Comparison of ENCODE assay signal across 34 mouse cellular contexts in genomic region chr6:83347916-83348315, GRCm38 (mm10). TPM values are rescaled to one million over a fixed set of nuclear protein-coding genes. Genes with fewer than 3 reads are reported as not detected.
DNase-seq lines count a peak whose midpoint lies in the region; ATAC-seq and TF ChIP-seq lines count a peak whose summit lies in the region.
"Had no signal": no experiment of that assay in that cellular context is flagged by ENCODE, and none has a peak within 500 bp of the region (broad histone marks: within the 10 kb centered on the region; RNA-seq: fewer than 3 reads in every experiment).

No protein-coding gene starts in this region.

- intact Hi-C loops in heart, postnatal 10 days (cut with DNase I) = no loop called here

- peak overlapping the region; percentile 78; the same call in 1 of the 2 replicates for H3K27ac ChIP-seq in liver, embryonic 12.5 days
- no peak overlapping the region for H3K27ac ChIP-seq in liver, postnatal 0 days (ENCODE audit: low read depth)
- no peak overlapping the region for H3K27ac ChIP-seq in lung, postnatal 0 days (ENCODE audit: low read length)
- H3K27ac ChIP-seq in kidney, embryonic 16.5 days (ENCODE audit: low read length) = no peak overlapping the region
- H3K27ac ChIP-seq: embryonic facial prominence, embryonic 12.5 days; forebrain, embryonic 10.5 days; heart, embryonic 13.5 days; hindbrain, embryonic 15.5 days; layer of hippocampus, adult 2 months; left cerebral cortex, adult 2 months; limb, embryonic 13.5 days; midbrain, embryonic 12.5 days; neural tube, embryonic 13.5 days had no signal

- no peak overlapping the region for H3K4me2 ChIP-seq in liver, embryonic 12.5 days
- no peak overlapping the region for H3K4me2 ChIP-seq in liver, postnatal 0 days (ENCODE audit: low read depth, low read length)
- H3K4me2 ChIP-seq in lung, postnatal 0 days (replicated peaks; ENCODE audit: low read depth, low read length) = no peak overlapping the region
- H3K4me2 ChIP-seq in kidney, embryonic 16.5 days (replicated peaks; ENCODE audit: low read depth, low read length) = no peak overlapping the region
- H3K4me2 ChIP-seq: embryonic facial prominence, embryonic 12.5 days; hindbrain, embryonic 15.5 days; kidney, embryonic 15.5 days; limb, embryonic 13.5 days; midbrain, embryonic 12.5 days; neural tube, embryonic 13.5 days had no signal

- H3K4me1 ChIP-seq in liver, embryonic 12.5 days = peaks cover 39% of the 10 kb centered on the region
- H3K4me1 ChIP-seq in liver, postnatal 0 days (ENCODE audit: insufficient read depth) = peaks cover 24% of the 10 kb centered on the region
- peaks cover 14% of the 10 kb centered on the region for H3K4me1 ChIP-seq in lung, postnatal 0 days (ENCODE audit: insufficient read depth, low read depth, low read length)
- H3K4me1 ChIP-seq in kidney, embryonic 16.5 days (ENCODE audit: insufficient read depth, low read length) = peaks cover 13% of the 10 kb centered on the region

- no peaks in the 10 kb centered on the region for H3K27me3 ChIP-seq in liver, embryonic 12.5 days (replicated peaks)
- H3K27me3 ChIP-seq in liver, postnatal 0 days (ENCODE audit: insufficient read depth, low read length) = no peaks in the 10 kb centered on the region
- no peaks in the 10 kb centered on the region for H3K27me3 ChIP-seq in lung, postnatal 0 days (replicated peaks; ENCODE audit: insufficient read depth, low read length)
- H3K27me3 ChIP-seq in kidney, embryonic 16.5 days (ENCODE audit: insufficient read depth, low read length) = no peaks in the 10 kb centered on the region
- H3K27me3 ChIP-seq: CH12.LX; embryonic facial prominence, embryonic 12.5 days; heart, embryonic 13.5 days; hindbrain, embryonic 15.5 days; kidney, embryonic 15.5 days; limb, embryonic 13.5 days; megakaryocyte, embryonic 14.5 days; midbrain, embryonic 12.5 days; neural tube, embryonic 13.5 days had no signal

- ATAC-seq in liver, embryonic 12.5 days = no peak
- ATAC-seq in liver, postnatal 0 days = no peak
- peak; percentile 61 for ATAC-seq in lung, postnatal 0 days
- no peak for ATAC-seq in kidney, embryonic 16.5 days (ENCODE audit: low FRiP score, low TSS enrichment)
- ATAC-seq: forebrain, embryonic 16.5 days; inflammation-experienced regulatory T-cells, adult 6 months had no signal

- H3K36me3 ChIP-seq in liver, embryonic 12.5 days = peaks cover 52% of the 10 kb centered on the region
- H3K36me3 ChIP-seq in liver, postnatal 0 days (replicated peaks; ENCODE audit: insufficient read depth, low read length) = peaks cover 20% of the 10 kb centered on the region
- 0 out of 2 replicates have a peak, but pooled peaks cover under 1% of the 10 kb centered on the region for H3K36me3 ChIP-seq in lung, postnatal 0 days (ENCODE audit: insufficient read depth, low read length)
- H3K36me3 ChIP-seq in kidney, embryonic 16.5 days (ENCODE audit: insufficient read depth, low read length) = peaks cover 3% of the 10 kb centered on the region
- H3K36me3 ChIP-seq: hindbrain, embryonic 15.5 days had no signal

- H3K9ac ChIP-seq in liver, embryonic 12.5 days = no peak overlapping the region
- H3K9ac ChIP-seq in liver, postnatal 0 days (replicated peaks) = no peak overlapping the region
- H3K9ac ChIP-seq in lung, postnatal 0 days (replicated peaks; ENCODE audit: low read depth) = no peak overlapping the region
- no peak overlapping the region for H3K9ac ChIP-seq in kidney, embryonic 16.5 days (replicated peaks; ENCODE audit: low read length)
- H3K9ac ChIP-seq: embryonic facial prominence, embryonic 12.5 days; hindbrain, embryonic 15.5 days; kidney, embryonic 15.5 days; limb, embryonic 13.5 days; midbrain, embryonic 12.5 days; neural tube, embryonic 13.5 days had no signal

- peak; percentile 20 for DNase-seq in cerebellum, adult 9-10 months
- no peak for DNase-seq in cerebellum, adult 11 months
- DNase-seq in liver, postnatal 0 days = no peak
- peak; percentile 70 for DNase-seq in lung, postnatal 0 days (ENCODE audit: low spot score)
- no peak for DNase-seq in lung, adult 18-20 months
- DNase-seq in heart, postnatal 10 days = no peak
- DNase-seq: adrenal gland, postnatal 25 days; cerebellum, adult 2 months; cerebellum, postnatal 36 days; gastrocnemius, adult 2 months; gastrocnemius, postnatal 36 days; heart, adult 18-20 months; heart, postnatal 14 days; kidney, adult 18-20 months; kidney, postnatal 36 days; thymus, adult 2 months; thymus, postnatal 36 days had no signal

- no peak for TF ChIP-seq CTCF in liver, postnatal 0 days (IDR thresholded peaks at IDR 0.05; ENCODE audit: low read depth)
- TF ChIP-seq CTCF in lung, postnatal 0 days (IDR thresholded peaks at IDR 0.05) = no peak

- no peak for TF ChIP-seq EP300 in liver, postnatal 0 days (IDR thresholded peaks at IDR 0.05; ENCODE audit: low read depth)
- no peak for TF ChIP-seq EP300 in lung, postnatal 0 days (IDR thresholded peaks at IDR 0.05)

- H3K4me3 ChIP-seq in liver, embryonic 12.5 days = no peak overlapping the region
- H3K4me3 ChIP-seq in liver, postnatal 0 days (ENCODE audit: low read depth, low read length) = no peak overlapping the region
- no peak overlapping the region for H3K4me3 ChIP-seq in lung, postnatal 0 days (ENCODE audit: low read depth, low read length)
- no peak overlapping the region for H3K4me3 ChIP-seq in kidney, embryonic 16.5 days (ENCODE audit: low read length)
- H3K4me3 ChIP-seq: embryonic facial prominence, embryonic 12.5 days; forebrain, embryonic 10.5 days; gastrocnemius, adult 2 months; heart, embryonic 13.5 days; hindbrain, embryonic 10.5 days; hindbrain, embryonic 15.5 days; kidney, embryonic 15.5 days; layer of hippocampus, adult 2 months; left cerebral cortex, adult 2 months; limb, embryonic 13.5 days; megakaryocyte, embryonic 14.5 days; midbrain, embryonic 12.5 days; neural tube, embryonic 13.5 days had no signal

- 65% methylated on average over 3 of the region's 3 CpGs for WGBS in liver, embryonic 12.5 days (ENCODE audit: insufficient replicate concordance)
- 81% methylated on average over 3 of the region's 3 CpGs for WGBS in liver, postnatal 0 days (ENCODE audit: insufficient replicate concordance)
- WGBS in lung, postnatal 0 days = 60% methylated on average over 3 of the region's 3 CpGs
- 87% methylated on average over 3 of the region's 3 CpGs for WGBS in kidney, embryonic 16.5 days

- H3K9me3 ChIP-seq in liver, embryonic 12.5 days (replicated peaks) = no peaks in the 10 kb centered on the region
- no peaks in the 10 kb centered on the region for H3K9me3 ChIP-seq in liver, postnatal 0 days (ENCODE audit: low read length)
- no peaks in the 10 kb centered on the region for H3K9me3 ChIP-seq in lung, postnatal 0 days (ENCODE audit: low read length)
- H3K9me3 ChIP-seq in kidney, embryonic 16.5 days (ENCODE audit: low read length) = no peaks in the 10 kb centered on the region
- H3K9me3 ChIP-seq: embryonic facial prominence, embryonic 12.5 days; forebrain, embryonic 10.5 days; heart, embryonic 13.5 days; hindbrain, embryonic 10.5 days; hindbrain, embryonic 15.5 days; kidney, embryonic 15.5 days; limb, embryonic 13.5 days; megakaryocyte, embryonic 14.5 days; midbrain, embryonic 12.5 days; neural tube, embryonic 13.5 days had no signal

RNA-seq across cellular contexts. Expression of gene Bola3, which starts 1.0 kb away (rescaled TPM):
- 314 and 322 TPM in 2 replicates for polyA plus RNA-seq in liver, embryonic 12.5 days (2016; fragmentation: Nextera tagmentation; extraction: Ambion mirVana)
- 277 and 286 TPM in 2 replicates for polyA plus RNA-seq in liver, postnatal 0 days (2015; fragmentation: Nextera tagmentation; extraction: Ambion mirVana)
- 101 and 120 TPM in 2 replicates for polyA plus RNA-seq in lung, postnatal 0 days (2015; fragmentation: Nextera tagmentation; extraction: Ambion mirVana)
- polyA plus RNA-seq in kidney, embryonic 16.5 days (2015; fragmentation: Nextera tagmentation; extraction: Ambion mirVana) = 136 and 142 TPM in 2 replicates
- 100 to 1,000 TPM; 235 to 249 TPM for total RNA-seq in heart, postnatal 10 days (2021)

RNA-seq across cellular contexts. Expression of gene Mob1a, which starts 22.1 kb away (rescaled TPM):
- polyA plus RNA-seq in liver, embryonic 12.5 days (2016; fragmentation: Nextera tagmentation; extraction: Ambion mirVana) = 58.6 and 59.9 TPM in 2 replicates
- polyA plus RNA-seq in liver, postnatal 0 days (2015; fragmentation: Nextera tagmentation; extraction: Ambion mirVana) = 17.2 and 20.9 TPM in 2 replicates
- 41.3 and 47.6 TPM in 2 replicates for polyA plus RNA-seq in lung, postnatal 0 days (2015; fragmentation: Nextera tagmentation; extraction: Ambion mirVana)
- polyA plus RNA-seq in kidney, embryonic 16.5 days (2015; fragmentation: Nextera tagmentation; extraction: Ambion mirVana) = 70.0 and 73.8 TPM in 2 replicates
- total RNA-seq in heart, postnatal 10 days (2021) = 10 to 100 TPM; 30.5 to 35.1 TPM

RNA-seq across cellular contexts. Expression of gene Mthfd2, which starts 22.2 kb away (rescaled TPM):
- 112 and 114 TPM in 2 replicates for polyA plus RNA-seq in liver, embryonic 12.5 days (2016; fragmentation: Nextera tagmentation; extraction: Ambion mirVana)
- 16.6 and 20.9 TPM in 2 replicates for polyA plus RNA-seq in liver, postnatal 0 days (2015; fragmentation: Nextera tagmentation; extraction: Ambion mirVana)
- polyA plus RNA-seq in lung, postnatal 0 days (2015; fragmentation: Nextera tagmentation; extraction: Ambion mirVana) = 6.3 and 7.8 TPM in 2 replicates
- polyA plus RNA-seq in kidney, embryonic 16.5 days (2015; fragmentation: Nextera tagmentation; extraction: Ambion mirVana) = 38.5 and 40.5 TPM in 2 replicates
- total RNA-seq in heart, postnatal 10 days (2021) = 1 to 10 TPM; 5.0 to 5.4 TPM

Comparison
In these comparisons a context has a peak if more than half of its experiments do, and no peak if none do; other contexts are left out.
1. DNase-seq: peak in cerebellum, adult 9-10 months (single experiment) and lung, postnatal 0 days (single experiment); none in cerebellum, adult 11 months (single experiment), liver, postnatal 0 days (single experiment), lung, adult 18-20 months (0 of 2) and heart, postnatal 10 days (0 of 2).